Mouse (Mus musculus) kidney, postnatal 25 days (tissue): ENCODE measurements around the gene Plcg1.
A peak's percentile ranks its signal among the peaks of the same experiment; 100 is the strongest.

ENCODE experiments used
- DNase-seq, 2 experiments: peaks; one replicate each; pipeline ENCODE4 v3.0.0; 2021; ENCODE audit warnings: mixed read lengths in 2 of 2

Gene Plcg1

GRCm38 (mm10) chr2:160731117-160731838, at the start of gene Plcg1:
Plcg1 (plus strand) TSS chr2:160731300.
- DNase-seq, result peak; percentile 97

GRCm38 (mm10) chr2:160700271-160700670, 30.8 kb upstream of the Plcg1 start:
- DNase-seq, result peak; percentile 49 to 73

- no peak for DNase-seq
These were observed 29.5 kb upstream of the Plcg1 start for GRCm38 (mm10) chr2:160701603-160702002.

GRCm38 (mm10) chr2:160702824-160703223, 28.3 kb upstream of the Plcg1 start:
- DNase-seq, result no peak

GRCm38 (mm10) chr2:160707673-160708072, 23.4 kb upstream of the Plcg1 start:
- no peak for DNase-seq

- no peak for DNase-seq
These were observed 15.6 kb upstream of the Plcg1 start for GRCm38 (mm10) chr2:160715463-160716030.

- peak; percentile 61 to 75 for DNase-seq
These were observed 13.8 kb upstream of the Plcg1 start for GRCm38 (mm10) chr2:160717269-160717668.

- no peak for DNase-seq
These were observed 12.3 kb upstream of the Plcg1 start for GRCm38 (mm10) chr2:160718811-160719210.

- DNase-seq, result no peak
These were observed 8.4 kb upstream of the Plcg1 start for GRCm38 (mm10) chr2:160722714-160723113.

- no peak for DNase-seq
These were observed 7.3 kb upstream of the Plcg1 start for GRCm38 (mm10) chr2:160723613-160724375.

- DNase-seq, result no peak
These were observed 6.6 kb upstream of the Plcg1 start for GRCm38 (mm10) chr2:160724536-160724935.

- no peak for DNase-seq
These were observed 4.9 kb upstream of the Plcg1 start for GRCm38 (mm10) chr2:160725877-160726864.

GRCm38 (mm10) chr2:160728972-160729371, 2.1 kb upstream of the Plcg1 start:
- no peak for DNase-seq

- no peak for DNase-seq
These were observed 1.7 kb upstream of the Plcg1 start for GRCm38 (mm10) chr2:160729436-160729835.

- DNase-seq, result peak; percentile 60 to 70
These were observed 976 bp upstream of the Plcg1 start for GRCm38 (mm10) chr2:160729851-160730796.

GRCm38 (mm10) chr2:160730797-160731116, 343 bp upstream of the Plcg1 start:
- DNase-seq, result no peak

GRCm38 (mm10) chr2:160731839-160732261, 750 bp downstream of the Plcg1 start:
- peak; percentile 78 to 90 for DNase-seq

GRCm38 (mm10) chr2:160732420-160732995, 1.4 kb downstream of the Plcg1 start:
- no peak for DNase-seq

- DNase-seq, result no peak
These were observed 2.0 kb downstream of the Plcg1 start for GRCm38 (mm10) chr2:160733131-160733531.

GRCm38 (mm10) chr2:160734331-160734730, 3.2 kb downstream of the Plcg1 start:
- DNase-seq, result no peak

GRCm38 (mm10) chr2:160735706-160736310, 4.7 kb downstream of the Plcg1 start:
- DNase-seq, result no peak
